Mouse (Mus musculus) ES-E14 (cell line): Measurements from ENCODE around the gene Il21r.

Experiments used
- CHD2 ChIP-seq: IDR thresholded peaks from 2 replicates; pipeline ENCODE4 v1.6.1; 2014; ENCODE audit warnings: mild to moderate bottlenecking, low read depth, low read length, inconsistent platforms
- HCFC1 ChIP-seq: IDR thresholded peaks from 2 replicates; pipeline ENCODE4 v1.6.1; 2012; ENCODE audit warnings: low read length, inconsistent platforms, borderline replicate concordance; ENCODE audit not compliant: insufficient read depth
- ZNF384 ChIP-seq: IDR thresholded peaks from 2 replicates; pipeline ENCODE4 v1.6.1; 2012; ENCODE audit warnings: low read depth, low read length, inconsistent platforms

DNA sequence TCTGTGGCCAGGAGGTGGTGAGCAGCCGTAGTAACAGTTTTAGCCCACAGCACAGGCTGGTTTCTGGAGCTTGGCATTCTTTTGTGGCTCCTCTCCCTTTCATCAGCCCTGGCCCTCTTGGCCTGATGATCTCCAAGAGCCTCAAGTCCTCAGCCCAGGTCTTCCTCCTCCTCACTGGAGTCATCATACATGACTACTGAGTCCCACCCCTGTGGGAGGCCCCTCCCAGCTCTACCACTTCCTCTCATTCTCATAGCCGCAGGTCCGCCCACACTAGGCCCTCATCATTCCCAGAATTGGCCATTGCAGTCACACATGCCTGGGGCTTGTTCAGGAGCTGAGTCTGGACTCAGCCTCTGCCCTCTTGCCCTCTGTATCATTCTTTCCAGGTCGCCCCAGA, 9.4 kb upstream of the Il21r start:
- TF ChIP-seq CHD2 (no peak), HCFC1 (no peak), ZNF384 (no peak)
